Mouse (Mus musculus) neural tube, embryonic 11.5 days (tissue): ENCODE data around the gene Sbno2. TPM values are rescaled to one million over a fixed set of nuclear protein-coding genes. Genes with fewer than 3 reads are reported as not detected.
"Not testable (repeated sequence)": the region's sequence is repeated elsewhere in the genome, so short reads cannot be mapped to it uniquely, and the experiment has no call there.

Source experiments
- ATAC-seq: fragments of 200-750 bp; cut with Nextera tagmentation; 2 replicates; pipeline ENCODE4 v1.8.0; 2017; ENCODE audit warnings: moderate number of reproducible peaks, mild to moderate bottlenecking, moderate TSS enrichment, moderate library complexity; ENCODE audit not compliant: insufficient read depth, low FRiP score, low TSS enrichment
- DNase-seq: peaks from one replicate; pipeline ENCODE4 v3.0.0-alpha.2; 2015; ENCODE audit warnings: low spot score
- H3K27ac ChIP-seq: fragments of 300-500 bp; sonication (generic); 2 replicates; pipeline ENCODE4 v1.5.1; 2014; ENCODE audit warnings: low read depth, mild to moderate bottlenecking, low read length
- H3K27me3 ChIP-seq: fragments of 300-500 bp; sonication (generic); 2 replicates; pipeline ENCODE4 v1.6.1; 2014; ENCODE audit warnings: mild to moderate bottlenecking, low read length, mixed read lengths; ENCODE audit not compliant: control insufficient read depth, insufficient read depth
- H3K36me3 ChIP-seq: fragments of 300-500 bp; sonication (generic); 2 replicates; pipeline ENCODE4 v1.6.1; 2014; ENCODE audit warnings: mild to moderate bottlenecking, low read length, moderate library complexity, mixed read lengths; ENCODE audit not compliant: control insufficient read depth, insufficient read depth
- H3K4me1 ChIP-seq: fragments of 300-500 bp; sonication (generic); 2 replicates; pipeline ENCODE4 v1.6.1; 2014; ENCODE audit warnings: low read length, mixed read lengths; ENCODE audit not compliant: control insufficient read depth, insufficient read depth
- H3K4me2 ChIP-seq: fragments of 300-500 bp; sonication (generic); 2 replicates; pipeline ENCODE4 v1.6.1; 2014; ENCODE audit warnings: low read depth, mild to moderate bottlenecking, moderate library complexity
- H3K4me3 ChIP-seq: fragments of 300-500 bp; sonication (generic); 2 replicates; pipeline ENCODE4 v1.5.1; 2014; ENCODE audit warnings: low read depth, low read length
- H3K9ac ChIP-seq: fragments of 300-500 bp; sonication (generic); 2 replicates; pipeline ENCODE4 v1.6.1; 2014; ENCODE audit warnings: mild to moderate bottlenecking, low read length
- H3K9me3 ChIP-seq: fragments of 300-500 bp; sonication (generic); 2 replicates; pipeline ENCODE4 v1.6.1; 2016; ENCODE audit warnings: low read length; ENCODE audit not compliant: control insufficient read depth
- WGBS: fragments of 180-500 bp; shearing (Covaris S2); extraction: QIAGEN DNeasy Blood & Tissue Kit; methylation state at CpG from one replicate; pipeline ENCODE4 v1.1.7; 2014; 5-methylcytosine and 5-hydroxymethylcytosine counted together
- polyA plus RNA-seq: library from polyadenylated mRNA; unstranded; fragments of >200 nt; fragmentation: Nextera tagmentation; extraction: Ambion mirVana; gene quantifications from 2 replicates; pipeline ENCODE4 v1.2.1, GENCODE M21; 2014

Gene Sbno2
- polyA plus RNA-seq, 1 experiment from 2014 or later: 11.9 TPM

DNA sequence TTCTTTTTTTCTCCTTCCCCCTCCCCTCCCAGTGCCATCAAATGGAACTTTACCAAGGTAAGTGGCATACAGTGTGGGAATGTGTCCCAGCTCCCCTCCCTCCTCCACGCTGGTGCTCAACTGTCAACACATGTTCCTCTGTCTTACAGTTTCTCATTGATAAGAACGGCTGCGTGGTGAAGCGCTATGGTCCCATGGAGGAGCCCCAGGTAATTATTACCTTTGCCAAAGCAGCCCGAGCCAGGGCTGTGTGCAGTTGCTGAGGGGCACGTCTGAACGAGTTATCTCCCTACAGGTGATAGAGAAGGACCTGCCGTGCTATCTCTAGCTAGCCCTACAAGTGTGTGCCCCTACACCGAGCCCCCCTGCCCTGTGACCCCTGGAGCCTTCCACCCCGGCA, 49.5 kb downstream of the Sbno2 start:
- DNase-seq (no peak), ATAC-seq (no peak)
- H3K4me1 ChIP-seq: peaks cover 7% of the 10 kb centered on the region
- no peak overlapping the region for H3K9ac ChIP-seq
- H3K4me2 ChIP-seq: no peak overlapping the region
- no peak overlapping the region for H3K4me3 ChIP-seq
- peaks cover 10% of the 10 kb centered on the region for H3K36me3 ChIP-seq
- WGBS: 91% methylated on average over 9 of the region's 10 CpGs
- H3K27me3 ChIP-seq: no peaks in the 10 kb centered on the region
- no peak overlapping the region for H3K27ac ChIP-seq
- H3K9me3 ChIP-seq: no peaks in the 10 kb centered on the region

- no peak for DNase-seq
- H3K4me1 ChIP-seq: peaks cover 7% of the 10 kb centered on the region
- H3K4me2 ChIP-seq: peak overlapping the region; percentile 82
- H3K9ac ChIP-seq: no peak overlapping the region; the same call in 1 of the 2 replicates
- WGBS: 89% methylated on average over 5 of the region's 5 CpGs
- no peaks in the 10 kb centered on the region for H3K9me3 ChIP-seq
- H3K27ac ChIP-seq: no peak overlapping the region
- H3K27me3 ChIP-seq: no peaks in the 10 kb centered on the region
- H3K36me3 ChIP-seq: peaks cover 10% of the 10 kb centered on the region
- no peak for ATAC-seq
- peak overlapping the region; percentile 66; the same call in 1 of the 2 replicates for H3K4me3 ChIP-seq
These were observed 50.0 kb downstream of the Sbno2 start for GRCm38 (mm10) chr10:80055364-80055763.

- H3K4me3 ChIP-seq: peak overlapping the region; percentile 66
- H3K4me1 ChIP-seq, ATAC-seq, H3K9me3 ChIP-seq, DNase-seq, H3K27ac ChIP-seq, H3K27me3 ChIP-seq: not testable (repeated sequence)
- H3K4me2 ChIP-seq: peak overlapping the region; percentile 82
- WGBS: 37% methylated on average over 3 of the region's 3 CpGs
- peak overlapping the region; percentile 89 for H3K9ac ChIP-seq
- peaks cover 10% of the 10 kb centered on the region for H3K36me3 ChIP-seq
These were observed 50.5 kb downstream of the Sbno2 start for GRCm38 (mm10) chr10:80054911-80055310.

GRCm38 (mm10) chr10:80053831-80054815, 51.2 kb downstream of the Sbno2 start:
- Histone ChIP-seq H3K4me3 (peak overlapping the region; percentile 66), H3K36me3 (peaks cover 10% of the 10 kb centered on the region), H3K4me1 (peaks cover 7% of the 10 kb centered on the region), H3K27ac (peak overlapping the region; percentile 95), H3K9ac (peak overlapping the region; percentile 89), H3K27me3 (no peaks in the 10 kb centered on the region), H3K4me2 (peak overlapping the region; percentile 82), H3K9me3 (no peaks in the 10 kb centered on the region)
- WGBS: 2% methylated on average over 77 of the region's 77 CpGs
- DNase-seq: peak; percentile 81
- ATAC-seq: peak; percentile 52

DNA sequence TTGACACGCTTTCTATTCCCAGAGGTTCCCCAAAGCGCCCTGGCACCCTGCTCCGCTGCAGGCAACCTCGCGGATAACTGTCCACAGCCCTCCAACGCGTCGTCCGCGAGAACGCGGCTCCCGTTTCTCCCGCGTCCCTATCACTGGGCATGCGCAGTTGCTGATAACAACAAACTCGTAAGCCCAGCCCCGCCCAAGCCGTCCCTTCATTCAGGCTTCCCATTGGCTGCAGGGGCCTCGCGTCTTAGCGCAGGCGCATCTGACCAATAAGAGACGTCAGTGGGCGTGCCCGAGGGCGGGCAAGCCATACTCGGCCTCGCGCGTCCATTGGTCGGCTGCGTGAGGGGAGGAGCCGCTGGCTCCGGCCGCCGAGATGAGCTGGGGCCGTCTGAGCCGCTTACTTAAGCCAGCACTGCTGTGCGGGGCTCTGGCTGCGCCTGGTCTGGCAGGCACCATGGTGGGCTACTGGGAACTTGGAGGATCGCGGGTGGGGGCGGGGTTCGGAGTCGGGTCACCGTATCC, 52.1 kb downstream of the Sbno2 start:
- WGBS: under 1% methylated on average over 47 of the region's 47 CpGs
- Histone ChIP-seq H3K9ac (peak overlapping the region; percentile 89), H3K36me3 (peaks cover 10% of the 10 kb centered on the region), H3K9me3 (no peaks in the 10 kb centered on the region), H3K4me2 (peak overlapping the region; percentile 82), H3K27ac (peak overlapping the region; percentile 95), H3K4me1 (peaks cover 12% of the 10 kb centered on the region), H3K27me3 (no peaks in the 10 kb centered on the region), H3K4me3 (peak overlapping the region; percentile 66)
- DNase-seq (peak; percentile 100), ATAC-seq (peak; percentile 97)

GRCm38 (mm10) chr10:80052374-80052764, 53.0 kb downstream of the Sbno2 start:
- H3K36me3 ChIP-seq: peaks cover 7% of the 10 kb centered on the region; the same call in 1 of the 2 replicates
- 85% methylated on average over 5 of the region's 5 CpGs for WGBS
- H3K9ac ChIP-seq: no peak overlapping the region
- H3K4me1 ChIP-seq: peaks cover 20% of the 10 kb centered on the region
- no peaks in the 10 kb centered on the region for H3K9me3 ChIP-seq
- DNase-seq: no peak
- no peak overlapping the region for H3K27ac ChIP-seq
- H3K4me3 ChIP-seq: no peak overlapping the region
- no peaks in the 10 kb centered on the region for H3K27me3 ChIP-seq
- H3K4me2 ChIP-seq: no peak overlapping the region
- ATAC-seq: no peak

DNA sequence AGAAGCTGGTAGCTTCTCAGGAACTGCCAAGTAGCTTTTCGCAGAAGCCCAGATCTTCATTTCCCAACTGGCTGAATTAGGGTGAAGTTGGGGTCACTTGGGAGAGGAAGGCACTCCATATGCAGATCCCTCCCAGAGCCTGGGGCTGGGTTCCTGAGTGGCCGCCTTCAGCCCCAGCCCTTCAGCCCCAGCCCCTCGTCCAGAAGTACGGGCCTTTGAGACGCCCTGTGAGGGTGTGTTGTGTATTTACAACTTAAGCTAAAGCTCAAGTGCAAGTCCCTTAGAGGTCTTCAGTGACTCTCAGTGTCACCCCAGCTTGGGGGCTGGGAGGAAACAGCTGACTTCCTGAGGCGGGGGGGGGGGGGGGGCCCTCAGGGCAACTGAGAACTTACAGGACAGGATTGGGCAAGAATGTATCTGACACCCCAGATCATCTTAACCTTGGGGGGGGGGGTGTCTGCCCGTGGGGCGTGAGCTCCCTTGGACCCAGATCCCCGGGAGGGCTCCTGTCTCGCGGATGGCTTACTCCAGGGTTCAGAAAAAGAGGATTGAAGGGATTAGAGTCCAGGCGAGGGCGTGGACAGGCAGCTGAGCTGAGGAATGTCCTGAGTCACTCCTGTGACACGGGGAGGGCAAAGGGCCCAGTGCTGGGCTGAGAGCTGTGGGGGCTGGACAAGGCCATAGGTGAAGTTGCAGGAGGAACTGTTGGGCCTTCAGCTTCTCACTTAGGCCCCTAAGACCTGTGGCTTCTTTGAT, 53.6 kb downstream of the Sbno2 start:
- Histone ChIP-seq H3K4me1 (peaks cover 21% of the 10 kb centered on the region), H3K4me3 (no peak overlapping the region), H3K4me2 (no peak overlapping the region), H3K9ac (no peak overlapping the region), H3K9me3 (no peaks in the 10 kb centered on the region), H3K27ac (no peak overlapping the region), H3K36me3 (peaks cover 4% of the 10 kb centered on the region; the same call in 1 of the 2 replicates), H3K27me3 (0 out of 2 replicates have a peak, but pooled peaks cover 2% of the 10 kb centered on the region)
- DNase-seq (no peak), ATAC-seq (no peak)
- WGBS: 21% methylated on average over 14 of the region's 14 CpGs

DNA sequence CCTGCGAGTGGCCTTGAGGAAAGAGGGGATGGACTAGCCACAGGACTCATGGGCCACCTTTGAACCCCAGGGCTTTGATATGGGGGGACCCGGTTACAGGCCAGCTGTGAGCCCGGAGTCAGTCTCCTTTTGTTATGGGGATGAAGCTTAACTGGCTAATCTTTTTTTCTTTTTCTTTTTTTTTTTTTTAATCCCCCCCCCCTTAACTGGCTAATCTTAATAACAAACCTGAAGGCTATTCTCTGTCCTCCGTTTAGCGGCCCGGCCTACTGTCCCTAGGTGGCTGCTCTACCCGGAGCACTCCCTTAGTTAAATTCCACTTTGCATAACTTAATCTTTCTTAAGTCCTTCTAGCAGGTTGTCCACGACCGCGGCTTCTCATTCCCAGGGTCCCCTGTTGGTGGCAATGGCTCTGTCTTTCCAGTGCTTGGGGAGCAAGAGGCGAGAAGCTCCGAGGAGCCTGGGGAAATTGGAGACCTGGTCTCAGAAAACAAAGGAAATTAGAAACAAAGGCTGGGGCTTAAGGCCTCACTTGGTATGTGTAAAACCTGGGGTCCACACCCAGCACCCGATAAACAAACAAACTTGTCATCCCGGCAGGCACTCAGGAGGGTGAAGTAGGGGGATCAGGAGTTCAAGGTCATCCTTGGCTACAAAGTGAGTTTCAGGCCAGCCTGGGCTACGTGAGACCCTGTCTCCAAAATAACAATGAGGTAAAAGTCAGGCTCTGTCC, 54.3 kb downstream of the Sbno2 start:
- no peaks in the 10 kb centered on the region for H3K9me3 ChIP-seq
- peaks cover 2% of the 10 kb centered on the region; the same call in 1 of the 2 replicates for H3K36me3 ChIP-seq
- DNase-seq (no peak), ATAC-seq (no peak)
- H3K27ac ChIP-seq: no peak overlapping the region
- H3K27me3 ChIP-seq: 0 out of 2 replicates have a peak, but pooled peaks cover 2% of the 10 kb centered on the region
- 15% methylated on average over 15 of the region's 15 CpGs for WGBS
- H3K9ac ChIP-seq: no peak overlapping the region
- H3K4me1 ChIP-seq: peaks cover 21% of the 10 kb centered on the region
- no peak overlapping the region for H3K4me2 ChIP-seq
- no peak overlapping the region for H3K4me3 ChIP-seq
